Mouse (Mus musculus) brown adipose tissue, adult 24 weeks (tissue): ENCODE measurements at regions not wholly inside any gene's neighbourhood (a gene's known extent, or its start where the extent isn't known, plus 50 kb on each side); places are given as distances from the start of the nearest gene placed in this dataset.

Experiments used
- H3K27ac ChIP-seq: fragments of 200-500 bp; replicated peaks from 2 replicates; pipeline ENCODE4 v1.5.1; 2012; ENCODE audit warnings: low read depth, mild to moderate bottlenecking, low read length
- H3K4me1 ChIP-seq: fragments of 200-500 bp; 2 replicates; pipeline ENCODE4 v1.6.1; 2012; ENCODE audit warnings: low read length, mixed read lengths; ENCODE audit not compliant: control insufficient read depth, insufficient read depth, insufficient read length
- H3K4me3 ChIP-seq: fragments of 200-500 bp; 2 replicates; pipeline ENCODE4 v1.5.1; 2012; ENCODE audit warnings: low read depth, mild to moderate bottlenecking, low read length, moderate library complexity; ENCODE audit not compliant: insufficient read depth

GRCm38 (mm10) chr12:39784532-39784931 is 253.3 kb downstream of the Arl4a start:
- Histone ChIP-seq H3K27ac (no peak overlapping the region), H3K4me3 (no peak overlapping the region), H3K4me1 (no peaks in the 10 kb centered on the region)

GRCm38 (mm10) chr12:39776173-39776572 is 261.7 kb downstream of the Arl4a start:
- Histone ChIP-seq H3K4me3 (no peak overlapping the region), H3K27ac (no peak overlapping the region), H3K4me1 (no peaks in the 10 kb centered on the region)

DNA sequence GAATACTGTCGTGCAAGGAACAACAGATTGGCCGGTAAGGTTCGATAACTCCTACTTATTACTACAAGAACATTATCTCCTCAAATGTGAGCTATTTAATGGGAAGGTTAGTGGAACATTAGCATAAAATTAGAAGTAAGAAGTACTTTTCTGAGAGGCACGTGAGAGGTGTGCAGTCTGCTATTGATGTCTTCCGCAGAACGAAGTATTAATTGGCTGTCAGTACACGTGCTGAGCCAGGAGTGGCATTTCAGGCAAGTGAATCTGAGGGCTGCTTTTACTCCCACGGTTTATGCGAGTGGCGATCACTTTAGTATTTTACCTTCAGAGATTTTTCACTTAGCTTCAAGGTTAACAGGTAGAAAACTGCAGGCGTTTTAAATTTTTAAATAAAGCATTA is 270.8 kb downstream of the Arl4a start:
- H3K4me1 ChIP-seq = no peaks in the 10 kb centered on the region
- H3K27ac ChIP-seq = no peak overlapping the region
- H3K4me3 ChIP-seq = no peak overlapping the region

DNA sequence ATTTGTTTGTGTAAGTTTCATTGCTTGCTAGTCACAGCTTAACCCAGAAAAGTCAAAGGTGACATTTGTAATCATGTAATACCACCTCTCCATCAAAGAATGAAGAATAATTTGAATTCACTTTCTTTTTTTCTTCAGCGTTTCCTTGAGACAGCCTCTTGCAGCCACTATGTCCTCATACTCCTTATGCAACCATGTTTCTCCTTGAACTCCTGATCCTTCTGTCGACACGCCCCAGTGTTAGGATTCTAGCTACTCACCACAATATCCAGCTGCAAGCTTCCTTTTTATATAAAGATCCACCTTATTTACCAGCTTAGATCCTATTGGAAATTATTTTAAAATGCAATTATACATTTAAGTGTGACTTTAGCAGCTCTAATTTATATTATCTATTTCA is 274.3 kb downstream of the Arl4a start:
- no peak overlapping the region for H3K27ac ChIP-seq
- no peak overlapping the region for H3K4me3 ChIP-seq
- no peaks in the 10 kb centered on the region for H3K4me1 ChIP-seq

GRCm38 (mm10) chr12:39761946-39762345 is 275.9 kb downstream of the Arl4a start:
- H3K4me3 ChIP-seq = no peak overlapping the region
- no peak overlapping the region for H3K27ac ChIP-seq
- no peaks in the 10 kb centered on the region for H3K4me1 ChIP-seq

- Histone ChIP-seq H3K4me3 (no peak overlapping the region), H3K27ac (no peak overlapping the region), H3K4me1 (no peaks in the 10 kb centered on the region)
These were observed 276.5 kb downstream of the Arl4a start for GRCm38 (mm10) chr12:39761326-39761725.

DNA sequence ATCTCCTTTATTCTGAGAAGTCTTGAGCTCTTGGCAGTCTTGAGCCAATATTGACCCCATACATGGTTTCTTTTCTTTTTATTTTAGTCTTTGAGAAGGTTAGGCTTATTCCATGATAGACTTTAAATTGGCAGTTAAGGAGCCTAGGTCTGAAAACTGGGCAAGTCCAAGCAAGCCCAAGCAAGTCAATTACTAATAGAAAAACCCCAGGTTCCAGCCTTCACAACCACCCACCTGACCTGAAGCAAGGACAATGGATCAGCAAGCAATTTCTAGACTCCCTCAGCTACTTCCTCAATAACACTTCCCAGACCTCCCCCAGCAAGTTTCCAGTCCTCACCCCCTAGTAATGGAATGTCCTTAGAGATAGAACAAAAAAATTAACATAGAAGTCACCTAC is 279.9 kb downstream of the Arl4a start:
- no peaks in the 10 kb centered on the region for H3K4me1 ChIP-seq
- H3K27ac ChIP-seq = no peak overlapping the region
- no peak overlapping the region for H3K4me3 ChIP-seq

GRCm38 (mm10) chr12:39751850-39752249 is 286.0 kb downstream of the Arl4a start:
- no peaks in the 10 kb centered on the region for H3K4me1 ChIP-seq
- H3K27ac ChIP-seq = no peak overlapping the region
- no peak overlapping the region for H3K4me3 ChIP-seq

- Histone ChIP-seq H3K4me1 (no peaks in the 10 kb centered on the region), H3K4me3 (no peak overlapping the region), H3K27ac (no peak overlapping the region)
These were observed 295.4 kb downstream of the Arl4a start for GRCm38 (mm10) chr12:39742156-39743063.

GRCm38 (mm10) chr12:39741051-39741847 is 296.6 kb downstream of the Arl4a start:
- Histone ChIP-seq H3K4me3 (no peak overlapping the region), H3K4me1 (no peaks in the 10 kb centered on the region), H3K27ac (no peak overlapping the region)

GRCm38 (mm10) chr12:39736966-39737365 is 300.9 kb downstream of the Arl4a start:
- no peak overlapping the region for H3K4me3 ChIP-seq
- no peak overlapping the region for H3K27ac ChIP-seq
- H3K4me1 ChIP-seq = no peaks in the 10 kb centered on the region

DNA sequence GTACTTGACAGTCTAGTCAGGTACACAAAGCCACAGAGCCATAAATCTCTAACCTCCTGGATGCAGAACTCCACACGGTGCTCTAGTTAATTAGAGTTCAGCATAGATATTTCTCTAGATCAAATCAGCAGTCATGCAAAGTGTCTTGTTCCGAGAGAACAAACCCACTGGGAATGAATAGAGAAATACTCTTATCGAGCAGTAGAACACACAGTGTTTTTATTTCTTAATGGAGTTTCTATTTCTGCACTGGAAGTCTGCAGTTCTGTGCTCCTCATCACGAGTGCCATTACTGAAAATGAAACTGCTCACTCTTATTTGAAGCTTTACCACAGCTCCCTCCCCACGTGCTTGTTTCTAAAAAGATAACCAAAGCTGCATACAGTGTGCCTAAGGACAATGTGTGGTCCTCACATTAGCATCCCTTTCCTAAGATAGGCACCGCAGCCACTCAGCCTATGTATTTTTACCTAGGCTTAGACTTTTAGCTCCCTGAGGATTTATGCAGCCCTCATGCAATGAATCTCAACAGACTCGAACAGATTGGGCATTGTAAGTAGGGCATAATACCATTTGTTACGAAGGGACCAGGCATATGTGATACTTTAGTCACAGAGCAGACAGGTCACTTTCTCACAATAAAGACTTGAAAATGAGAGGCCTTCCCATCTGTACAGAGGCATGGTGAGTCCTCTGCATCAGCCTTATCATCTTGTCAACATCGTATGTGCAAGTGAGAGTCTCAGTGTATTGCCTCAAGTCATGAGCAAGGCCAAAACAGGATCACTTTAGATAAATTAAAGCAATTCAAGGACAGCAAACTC is 301.5 kb downstream of the Arl4a start:
- Histone ChIP-seq H3K27ac (no peak overlapping the region), H3K4me1 (no peaks in the 10 kb centered on the region), H3K4me3 (no peak overlapping the region)

DNA sequence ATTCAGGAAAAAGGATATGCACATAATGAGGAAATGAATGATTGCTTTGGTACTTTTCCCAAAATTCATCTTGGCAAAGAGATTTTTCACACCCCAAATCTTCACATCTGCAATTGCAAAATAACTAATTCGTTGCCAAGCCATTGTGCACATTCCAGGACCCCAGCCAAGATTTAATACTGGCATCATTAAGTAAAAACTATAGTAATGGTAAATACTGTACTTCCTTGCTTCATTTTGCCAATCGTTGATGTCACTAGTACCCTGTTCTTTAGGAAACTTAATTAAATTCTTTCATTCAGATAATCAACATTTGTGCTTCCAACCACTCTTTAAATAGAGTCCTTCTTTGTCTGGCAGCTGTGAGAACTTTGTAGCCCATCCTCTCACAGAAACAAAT is 303.6 kb downstream of the Arl4a start:
- no peak overlapping the region for H3K27ac ChIP-seq

DNA sequence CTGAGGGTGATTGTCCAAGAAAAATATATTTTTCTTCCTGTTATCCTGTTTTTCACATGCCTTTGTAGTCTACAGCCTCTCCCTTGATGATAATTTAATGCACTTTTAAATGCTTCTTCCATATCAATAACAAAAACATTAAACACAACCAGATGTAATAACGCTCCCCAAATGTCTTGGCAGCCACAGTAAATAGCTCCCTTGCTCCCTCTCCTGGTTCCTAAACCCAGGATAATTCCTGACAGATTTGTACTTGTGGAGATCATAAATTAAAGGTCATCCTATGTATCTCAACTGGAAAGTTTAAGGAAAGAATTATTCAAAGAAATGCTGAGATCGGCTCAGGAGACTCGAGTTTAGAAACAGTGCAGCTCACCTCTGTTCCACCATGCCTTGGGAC is 306.6 kb downstream of the Arl4a start:
- H3K4me1 ChIP-seq = no peaks in the 10 kb centered on the region

More for the DNA sequence above, 303.6 kb downstream of the Arl4a start:
- Histone ChIP-seq H3K4me3 (no peak overlapping the region), H3K4me1 (no peaks in the 10 kb centered on the region)

DNA sequence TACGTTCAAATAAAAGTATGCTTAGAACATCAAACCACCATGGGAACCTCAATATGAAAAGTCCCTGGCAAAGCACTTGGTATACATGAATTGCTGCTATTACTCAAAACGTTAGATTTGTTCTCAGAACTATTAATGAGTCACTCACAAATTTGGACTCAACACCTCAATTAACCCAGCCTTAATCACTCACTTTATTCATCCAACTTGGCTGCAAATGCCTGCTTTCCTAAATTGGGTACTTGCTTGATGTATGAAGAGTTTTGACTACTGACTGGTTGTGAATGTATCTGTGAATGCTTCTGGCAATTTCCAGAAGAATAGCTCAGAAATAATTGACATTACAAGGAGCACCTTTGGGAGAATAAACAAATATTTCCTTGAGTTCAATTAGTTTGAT is 308.6 kb downstream of the Arl4a start:
- no peak overlapping the region for H3K4me3 ChIP-seq
- no peak overlapping the region for H3K27ac ChIP-seq
- H3K4me1 ChIP-seq = no peaks in the 10 kb centered on the region

More for the DNA sequence above, 306.6 kb downstream of the Arl4a start:
- H3K27ac ChIP-seq = no peak overlapping the region
- no peak overlapping the region for H3K4me3 ChIP-seq
